Mouse (Mus musculus) embryonic fibroblast, embryonic 13.5 days (primary cell): Measurements from ENCODE around the gene Pex5.

ENCODE experiments used
- CTCF ChIP-seq: IDR thresholded peaks from 2 replicates; pipeline ENCODE4 v1.5.1; 2011; ENCODE audit warnings: mild to moderate bottlenecking, control low read depth, low read length, moderate library complexity, borderline replicate concordance; ENCODE audit not compliant: insufficient read depth
- POLR2A ChIP-seq: IDR thresholded peaks from 2 replicates; pipeline ENCODE4 v1.6.1; 2011; ENCODE audit warnings: low read depth, mild to moderate bottlenecking, control low read depth, low read length, moderate library complexity

- TF ChIP-seq CTCF (no peak), POLR2A (no peak)
Observed at GRCm38 (mm10) chr6:124448186-124448852, 33.5 kb upstream of the Pex5 start.
